ENCODE assay signal across 23 mouse cellular contexts in genomic region chr2:74452679-74453078, GRCm38 (mm10).
"Had no signal": no experiment of that assay in that cellular context is flagged by ENCODE, and none has a peak within 500 bp of the region (broad histone marks: within the 10 kb centered on the region; RNA-seq: fewer than 3 reads in every experiment).

No protein-coding gene starts in this region.

- H3K36me3 ChIP-seq: kidney, embryonic 15.5 days; limb, embryonic 13.5 days; liver, embryonic 12.5 days; liver, embryonic 15.5 days; lung, embryonic 15.5 days; midbrain, embryonic 10.5 days; neural tube, embryonic 12.5 days; neural tube, embryonic 15.5 days; stomach, embryonic 15.5 days had no signal

- H3K4me3 ChIP-seq: kidney, embryonic 15.5 days; limb, embryonic 13.5 days; liver, embryonic 12.5 days; liver, embryonic 15.5 days; lung, embryonic 15.5 days; megakaryocyte, embryonic 14.5 days; midbrain, embryonic 10.5 days; neural tube, embryonic 12.5 days; neural tube, embryonic 15.5 days; stomach, embryonic 15.5 days had no signal

- H3K9me3 ChIP-seq: kidney, embryonic 15.5 days; limb, embryonic 13.5 days; liver, embryonic 12.5 days; liver, embryonic 15.5 days; lung, embryonic 15.5 days; megakaryocyte, embryonic 14.5 days; midbrain, embryonic 10.5 days; neural tube, embryonic 12.5 days; neural tube, embryonic 15.5 days; stomach, embryonic 15.5 days had no signal

- H3K27me3 ChIP-seq: kidney, embryonic 15.5 days; limb, embryonic 13.5 days; liver, embryonic 12.5 days; liver, embryonic 15.5 days; lung, embryonic 15.5 days; megakaryocyte, embryonic 14.5 days; neural tube, embryonic 12.5 days; neural tube, embryonic 15.5 days; stomach, embryonic 15.5 days had no signal

- DNase-seq: kidney, adult 11 months; kidney, adult 8-10 months; kidney, postnatal 10 days; kidney, postnatal 36 days; liver; lung, adult 18-20 months; lung, postnatal 10 days; lung, postnatal 36 days; right cerebral cortex, adult 18-20 months; right cerebral cortex, postnatal 14 days; right cerebral cortex, postnatal 4 days; spleen, adult 18-20 months; thymus, postnatal 25 days had no signal

- ATAC-seq: liver, embryonic 12.5 days had no signal

- H3K4me2 ChIP-seq: kidney, embryonic 15.5 days; limb, embryonic 13.5 days; liver, embryonic 12.5 days; liver, embryonic 15.5 days; lung, embryonic 15.5 days; neural tube, embryonic 12.5 days; neural tube, embryonic 15.5 days; stomach, embryonic 15.5 days had no signal

- H3K27ac ChIP-seq: kidney, embryonic 15.5 days; limb, embryonic 13.5 days; liver, embryonic 12.5 days; liver, embryonic 15.5 days; lung, embryonic 15.5 days; midbrain, embryonic 10.5 days; neural tube, embryonic 12.5 days; stomach, embryonic 15.5 days had no signal

- H3K9ac ChIP-seq: kidney, embryonic 15.5 days; limb, embryonic 13.5 days; liver, embryonic 12.5 days; liver, embryonic 15.5 days; lung, embryonic 15.5 days; neural tube, embryonic 12.5 days; neural tube, embryonic 15.5 days; stomach, embryonic 15.5 days had no signal

- H3K4me1 ChIP-seq: liver, embryonic 12.5 days; liver, embryonic 15.5 days; lung, embryonic 15.5 days; megakaryocyte, embryonic 14.5 days; stomach, embryonic 15.5 days had no signal
